Mouse (Mus musculus): ENCODE results near the gene Kcnj5. TPM values are rescaled to one million over a fixed set of nuclear protein-coding genes. Genes with fewer than 3 reads are reported as not detected.

The Kcnj5 gene
- total RNA-seq (2023) = not detected in 4 replicates

DNA sequence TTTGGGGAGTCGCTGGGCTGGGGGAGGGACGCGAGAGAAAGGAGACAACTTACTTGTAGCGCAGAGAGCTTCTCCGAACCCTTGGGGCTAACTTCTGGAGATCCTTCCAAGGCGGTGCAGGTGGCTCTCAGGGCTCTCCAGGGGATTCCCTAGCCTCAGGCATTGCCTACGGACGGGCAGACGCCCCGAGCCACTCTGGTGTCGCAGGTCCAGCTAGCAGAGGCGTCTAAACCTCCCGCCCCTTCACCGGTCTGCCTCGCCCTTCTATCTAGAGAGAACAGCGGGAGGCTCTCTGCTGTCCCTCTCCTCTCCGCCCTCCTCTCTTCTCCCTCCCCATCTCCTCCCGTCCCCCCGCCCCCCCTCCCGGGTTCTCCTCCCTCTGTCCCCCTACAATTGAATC lies at the start of gene Kcnj5:
Kcnj5 (minus strand) TSS at position 300 of the 400 bp plus-strand sequence.

DNA sequence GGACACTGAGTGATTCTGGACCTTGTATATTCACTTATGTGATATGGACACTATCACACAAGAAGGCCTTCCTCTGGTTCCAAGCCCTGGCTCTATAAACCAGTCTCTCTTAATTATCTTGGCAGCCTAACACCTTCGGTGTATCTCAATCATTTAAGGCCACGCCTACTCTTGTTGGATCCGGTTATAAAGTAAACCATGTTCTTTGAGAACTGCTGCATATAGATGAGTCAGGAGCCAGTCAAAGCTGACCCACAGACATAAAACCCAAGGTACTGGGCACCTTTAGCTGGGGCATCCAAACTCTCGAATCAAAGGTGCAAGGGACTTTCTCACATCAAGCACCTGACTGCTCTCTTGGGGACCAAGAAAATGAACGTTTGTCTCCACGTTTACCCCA lies 28.1 kb upstream of the Kcnj5 start, which contains the start of gene Kcnj1:
Kcnj1 (plus strand) TSS at position 292 of the 400 bp plus-strand sequence.

Other genes starting within 250 kb of the Kcnj5 start
- gene Arhgap32, start 228.2 kb downstream of the Kcnj5 start, total RNA-seq (2023) = 0.09 to 3.2 TPM (median 0.60 TPM) in 4 replicates
- gene Kcnj1, start 28.1 kb upstream of the Kcnj5 start, total RNA-seq (2023) = 2.1 to 2.3 TPM (median 2.1 TPM) in 4 replicates
- 176 to 215 TPM (median 199 TPM) in 4 replicates for gene Fli1, start 198.5 kb upstream of the Kcnj5 start, total RNA-seq (2023)